Mouse (Mus musculus): ENCODE results near the gene Zbtb20. TPM values are rescaled to one million over a fixed set of nuclear protein-coding genes. Genes with fewer than 3 reads are reported as not detected.

Zbtb20 gene
- polyA plus RNA-seq, 1 experiment from 2014 or later, result 5.2 TPM

DNA sequence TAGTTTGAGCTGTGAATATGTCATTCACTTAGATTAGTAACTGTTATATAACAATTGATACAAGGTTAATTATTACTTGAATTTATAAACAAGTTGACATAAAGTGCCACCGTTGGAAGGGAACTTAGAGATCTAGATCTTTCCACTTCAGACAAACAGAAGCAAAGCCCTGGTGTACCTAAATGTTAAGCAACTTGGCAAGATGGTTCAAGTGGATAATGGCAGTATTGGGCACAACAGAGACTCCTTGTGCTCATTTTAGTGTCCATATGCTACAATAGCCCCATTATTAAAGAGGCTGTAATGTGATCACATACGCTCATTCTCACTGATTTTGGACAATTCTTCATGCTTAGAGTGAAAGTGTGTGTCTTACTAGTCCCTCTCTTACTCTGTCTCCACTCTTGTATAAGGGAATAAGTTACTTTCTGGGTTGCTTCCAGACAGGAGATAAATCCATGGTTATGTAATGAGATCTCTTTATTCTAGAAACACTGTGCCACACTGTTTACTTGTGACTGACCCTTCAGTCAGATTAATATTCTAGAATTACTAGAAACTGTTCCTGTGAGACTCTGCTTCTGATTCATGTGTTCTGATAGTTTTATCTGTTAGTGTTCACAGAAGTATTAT, 293.7 kb downstream of the Zbtb20 start:
- no peak overlapping the region for H3K4me3 ChIP-seq (ENCODE audit: inconsistent target)
- H3K36me3 ChIP-seq (ENCODE audit: inconsistent target), result no peaks in the 10 kb centered on the region
- H3K79me2 ChIP-seq (ENCODE audit: inconsistent target), result no peaks in the 10 kb centered on the region
- H3K27ac ChIP-seq, result no peak overlapping the region
- 93% methylated on average over 2 of the region's 2 CpGs for WGBS (ENCODE audit: missing documents)

- H3K36me3 ChIP-seq (ENCODE audit: inconsistent target), result no peaks in the 10 kb centered on the region
- H3K79me2 ChIP-seq (ENCODE audit: inconsistent target), result no peaks in the 10 kb centered on the region
- 100% methylated on average over 2 of the region's 2 CpGs for WGBS (ENCODE audit: missing documents)
- no peak overlapping the region for H3K27ac ChIP-seq
- H3K4me3 ChIP-seq (ENCODE audit: inconsistent target), result no peak overlapping the region
Observed at GRCm38 (mm10) chr16:43172139-43172538, 296.5 kb downstream of the Zbtb20 start.

DNA sequence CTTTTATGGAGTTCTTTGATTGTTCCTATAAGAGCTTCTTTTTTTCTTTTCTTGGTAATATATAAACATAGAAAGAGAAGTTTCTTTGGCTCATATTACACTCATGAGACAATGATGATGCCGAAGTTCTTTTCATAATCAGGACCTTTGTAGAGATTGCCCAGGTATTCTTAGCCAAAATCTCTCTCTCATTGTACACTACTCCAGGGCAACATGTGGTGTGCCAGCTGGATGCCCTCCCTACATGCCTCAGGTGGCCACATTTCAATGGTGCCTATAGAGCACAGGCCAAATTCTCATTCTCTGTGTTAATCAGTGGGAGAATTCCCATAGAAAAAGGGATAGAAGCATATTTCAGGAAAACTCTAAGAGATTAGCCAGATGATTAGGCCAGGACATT, 297.2 kb downstream of the Zbtb20 start:
- Histone ChIP-seq H3K36me3 (ENCODE audit: inconsistent target) (no peaks in the 10 kb centered on the region), H3K27ac (no peak overlapping the region), H3K79me2 (ENCODE audit: inconsistent target) (no peaks in the 10 kb centered on the region), H3K4me3 (ENCODE audit: inconsistent target) (no peak overlapping the region)
- WGBS (ENCODE audit: missing documents), result 100% methylated on average over 1 of the region's 1 CpGs

- H3K36me3 ChIP-seq (ENCODE audit: inconsistent target), result no peaks in the 10 kb centered on the region
Observed at GRCm38 (mm10) chr16:43174815-43175214, 299.1 kb downstream of the Zbtb20 start.

DNA sequence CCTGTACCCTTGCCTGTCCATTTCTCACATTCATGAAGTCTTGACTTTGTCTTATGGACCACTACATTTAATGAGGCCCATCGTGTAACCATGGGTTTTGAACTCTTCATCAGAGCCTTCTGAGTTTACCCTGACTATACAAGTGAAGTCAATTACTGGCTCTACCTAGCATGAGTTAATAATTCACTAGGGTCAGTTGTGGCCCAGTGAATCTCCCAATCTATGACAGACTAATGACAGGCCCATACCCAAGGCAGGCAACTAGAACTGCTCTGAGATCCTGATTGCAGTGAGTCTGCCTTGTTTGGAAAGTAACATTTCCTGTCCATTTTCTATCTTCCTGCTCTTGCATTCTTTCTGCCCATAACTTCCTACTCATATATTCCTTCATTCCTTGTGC, 305.4 kb downstream of the Zbtb20 start:
- Histone ChIP-seq H3K79me2 (ENCODE audit: inconsistent target) (no peaks in the 10 kb centered on the region), H3K4me3 (ENCODE audit: inconsistent target) (no peak overlapping the region), H3K27ac (no peak overlapping the region), H3K36me3 (ENCODE audit: inconsistent target) (no peaks in the 10 kb centered on the region)
- WGBS (ENCODE audit: missing documents), result 100% methylated on average over 1 of the region's 1 CpGs

More at GRCm38 (mm10) chr16:43174815-43175214, 299.1 kb downstream of the Zbtb20 start:
- Histone ChIP-seq H3K4me3 (ENCODE audit: inconsistent target) (no peak overlapping the region), H3K27ac (no peak overlapping the region), H3K79me2 (ENCODE audit: inconsistent target) (no peaks in the 10 kb centered on the region)
- WGBS (ENCODE audit: missing documents), result 95% methylated on average over 2 of the region's 2 CpGs

DNA sequence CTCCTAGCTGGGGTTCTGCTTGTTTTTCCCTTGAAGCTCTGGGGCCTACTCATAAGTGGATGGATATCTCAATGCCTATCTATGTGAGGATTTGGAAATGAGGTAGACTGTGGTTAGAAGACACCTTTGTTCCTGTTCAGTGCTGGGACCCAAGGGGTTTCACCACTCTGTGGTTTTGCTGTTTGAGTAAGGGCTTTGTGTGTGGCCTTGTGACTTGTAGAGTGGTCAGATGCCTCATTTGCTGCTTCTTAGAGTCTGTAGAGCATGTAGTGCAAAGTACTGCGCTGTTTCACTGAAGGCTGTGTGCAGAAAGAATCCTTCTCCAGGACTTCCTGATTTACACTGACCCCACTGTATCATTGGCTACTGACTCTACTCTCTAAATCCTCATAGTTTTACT, 314.7 kb downstream of the Zbtb20 start:
- WGBS (ENCODE audit: missing documents), result 90% methylated on average over 1 of the region's 1 CpGs
- Histone ChIP-seq H3K36me3 (ENCODE audit: inconsistent target) (no peaks in the 10 kb centered on the region), H3K79me2 (ENCODE audit: inconsistent target) (no peaks in the 10 kb centered on the region)

GRCm38 (mm10) chr16:43191060-43191850, 315.6 kb downstream of the Zbtb20 start:
- Histone ChIP-seq H3K4me3 (ENCODE audit: inconsistent target) (no peak overlapping the region), H3K27ac (no peak overlapping the region), H3K79me2 (ENCODE audit: inconsistent target) (no peaks in the 10 kb centered on the region), H3K36me3 (ENCODE audit: inconsistent target) (no peaks in the 10 kb centered on the region)
- 96% methylated on average over 9 of the region's 9 CpGs for WGBS (ENCODE audit: missing documents)

More for the DNA sequence above, 314.7 kb downstream of the Zbtb20 start:
- Histone ChIP-seq H3K27ac (no peak overlapping the region), H3K4me3 (ENCODE audit: inconsistent target) (no peak overlapping the region)

GRCm38 (mm10) chr16:43193631-43194239, 318.1 kb downstream of the Zbtb20 start:
- H3K36me3 ChIP-seq (ENCODE audit: inconsistent target), result no peaks in the 10 kb centered on the region
- 91% methylated on average over 6 of the region's 6 CpGs for WGBS (ENCODE audit: missing documents)
- H3K4me3 ChIP-seq (ENCODE audit: inconsistent target), result no peak overlapping the region
- H3K79me2 ChIP-seq (ENCODE audit: inconsistent target), result no peaks in the 10 kb centered on the region
- no peak overlapping the region for H3K27ac ChIP-seq

- WGBS (ENCODE audit: missing documents), result 51% methylated on average over 4 of the region's 4 CpGs
- Histone ChIP-seq H3K36me3 (ENCODE audit: inconsistent target) (no peaks in the 10 kb centered on the region), H3K4me3 (ENCODE audit: inconsistent target) (no peak overlapping the region), H3K27ac (no peak overlapping the region), H3K79me2 (ENCODE audit: inconsistent target) (no peaks in the 10 kb centered on the region)
Observed at GRCm38 (mm10) chr16:43217336-43218006, 341.8 kb downstream of the Zbtb20 start.

- no peaks in the 10 kb centered on the region for H3K79me2 ChIP-seq (ENCODE audit: inconsistent target)
- no peaks in the 10 kb centered on the region for H3K36me3 ChIP-seq (ENCODE audit: inconsistent target)
- 91% methylated on average over 1 of the region's 1 CpGs for WGBS (ENCODE audit: missing documents)
Observed at GRCm38 (mm10) chr16:43219367-43219766, 343.7 kb downstream of the Zbtb20 start.

DNA sequence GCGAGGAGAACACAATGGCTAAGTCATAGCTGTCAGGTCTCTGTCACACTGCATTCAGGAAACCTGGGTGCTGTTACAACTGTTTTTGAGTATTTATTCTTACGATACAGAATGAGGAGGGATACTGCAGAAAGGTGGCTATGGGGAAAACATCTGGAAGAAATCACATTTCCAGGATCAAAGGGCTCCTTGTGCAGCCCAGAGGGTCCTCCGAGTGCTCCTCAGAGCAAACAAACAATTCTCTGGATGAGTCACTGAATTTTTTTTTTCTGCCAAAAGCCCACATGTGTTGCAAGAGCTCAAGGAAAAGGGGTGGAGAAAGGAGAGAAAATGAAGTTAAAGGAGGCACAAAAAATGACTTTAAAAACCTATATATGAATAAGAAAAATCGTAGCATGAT, 345.6 kb downstream of the Zbtb20 start:
- Histone ChIP-seq H3K27ac (no peak overlapping the region), H3K4me3 (ENCODE audit: inconsistent target) (no peak overlapping the region), H3K79me2 (ENCODE audit: inconsistent target) (no peaks in the 10 kb centered on the region), H3K36me3 (ENCODE audit: inconsistent target) (no peaks in the 10 kb centered on the region)
- WGBS (ENCODE audit: missing documents), result 75% methylated on average over 4 of the region's 4 CpGs

More at GRCm38 (mm10) chr16:43219367-43219766, 343.7 kb downstream of the Zbtb20 start:
- Histone ChIP-seq H3K4me3 (ENCODE audit: inconsistent target) (no peak overlapping the region), H3K27ac (no peak overlapping the region)

DNA sequence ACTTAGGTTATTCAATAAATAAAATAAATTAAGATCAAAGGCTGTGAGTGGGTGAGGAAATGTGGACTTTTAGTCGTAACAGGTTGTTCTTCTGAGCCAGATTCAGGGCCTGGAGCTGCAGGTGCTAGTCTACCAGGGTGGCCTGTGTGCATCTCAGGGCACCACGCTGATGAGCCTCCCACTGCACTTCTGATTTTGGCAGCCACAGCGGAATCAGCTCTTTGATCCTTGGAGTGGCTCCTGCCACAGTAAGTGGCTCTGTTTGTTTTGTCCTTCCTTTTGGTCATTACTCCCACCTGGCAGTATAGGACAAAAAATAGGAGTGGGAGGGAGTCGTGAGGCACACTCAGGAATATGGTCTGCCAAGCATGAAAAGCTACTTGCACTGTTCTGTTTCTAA, 354.6 kb downstream of the Zbtb20 start:
- Histone ChIP-seq H3K79me2 (ENCODE audit: inconsistent target) (no peaks in the 10 kb centered on the region), H3K4me3 (ENCODE audit: inconsistent target) (no peak overlapping the region), H3K27ac (no peak overlapping the region), H3K36me3 (ENCODE audit: inconsistent target) (no peaks in the 10 kb centered on the region)
- WGBS (ENCODE audit: missing documents), result 98% methylated on average over 4 of the region's 4 CpGs

GRCm38 (mm10) chr16:43234249-43234648, 358.6 kb downstream of the Zbtb20 start:
- no peaks in the 10 kb centered on the region for H3K79me2 ChIP-seq (ENCODE audit: inconsistent target)
- H3K27ac ChIP-seq, result no peak overlapping the region
- H3K36me3 ChIP-seq (ENCODE audit: inconsistent target), result no peaks in the 10 kb centered on the region
- H3K4me3 ChIP-seq (ENCODE audit: inconsistent target), result no peak overlapping the region

- H3K27ac ChIP-seq, result no peak overlapping the region
- WGBS (ENCODE audit: missing documents), result 91% methylated on average over 7 of the region's 7 CpGs
Observed at GRCm38 (mm10) chr16:43235317-43235716, 359.6 kb downstream of the Zbtb20 start.

More at GRCm38 (mm10) chr16:43235317-43235716, 359.6 kb downstream of the Zbtb20 start:
- Histone ChIP-seq H3K4me3 (ENCODE audit: inconsistent target) (no peak overlapping the region), H3K36me3 (ENCODE audit: inconsistent target) (no peaks in the 10 kb centered on the region), H3K79me2 (ENCODE audit: inconsistent target) (no peaks in the 10 kb centered on the region)

All from macrophage (primary cell).